Mouse (Mus musculus) CH12.LX (cell line): ENCODE data around the gene Klf5. TPM values are rescaled to one million over a fixed set of nuclear protein-coding genes. Genes with fewer than 3 reads are reported as not detected.

Experiments used
- DNase-seq: peaks from one replicate; pipeline ENCODE4 v3.0.0-alpha.2; 2013; ENCODE audit errors: extremely low read depth
- H3K27ac ChIP-seq: 2 replicates; pipeline ENCODE4 v1.5.1; 2012; ENCODE audit warnings: low read depth, mild to moderate bottlenecking, control low read depth, moderate library complexity; ENCODE audit not compliant: insufficient read depth
- H3K27me3 ChIP-seq: replicated peaks from 2 replicates; pipeline ENCODE3; 2012; ENCODE audit warnings: inconsistent platforms
- H3K36me3 ChIP-seq, 2 experiments: replicated peaks in 1 of 2; 2 replicates each; pipeline versions ENCODE3 to v1.6.1; 2012; ENCODE audit warnings: inconsistent platforms in 1 of 2, low read length in 1 of 2, mild to moderate bottlenecking in 1 of 2, mixed read lengths in 1 of 2, moderate library complexity in 1 of 2; ENCODE audit not compliant: control insufficient read depth in 1 of 2, insufficient read depth in 1 of 2
- H3K4me1 ChIP-seq, 2 experiments: 2 replicates each; pipeline ENCODE4 v1.6.1; 2012; ENCODE audit warnings: inconsistent platforms in 1 of 2, moderate library complexity in 1 of 2; ENCODE audit not compliant: insufficient read depth in 2 of 2, control insufficient read depth in 1 of 2
- H3K4me2 ChIP-seq: 2 replicates; pipeline ENCODE4 v1.6.1; 2012; ENCODE audit warnings: low read depth, mild to moderate bottlenecking, control low read depth; ENCODE audit not compliant: poor library complexity, insufficient read depth, severe bottlenecking
- H3K4me3 ChIP-seq, 3 experiments: fragments of 150-350 bp in 1 of 3; sonication (generic) in 1 of 3; replicated peaks in 1 of 3; 2 replicates each; pipeline versions ENCODE3 to v1.5.1; 2011 to 2012; ENCODE audit warnings: low read depth in 2 of 3, low read length in 2 of 3, mild to moderate bottlenecking in 2 of 3, moderate library complexity in 2 of 3, control low read depth in 1 of 3, improper control_type of control experiment in 1 of 3, inconsistent platforms in 1 of 3, mixed read lengths in 1 of 3; ENCODE audit not compliant: poor library complexity in 1 of 3
- H3K79me2 ChIP-seq: replicated peaks from 2 replicates; pipeline ENCODE4 v1.6.1; 2012; ENCODE audit warnings: mild to moderate bottlenecking, moderate library complexity; ENCODE audit not compliant: control insufficient read depth, poor library complexity, insufficient read depth, severe bottlenecking; ENCODE audit errors: extremely low read depth
- H3K9ac ChIP-seq: 2 replicates; pipeline ENCODE4 v1.6.1; 2012; ENCODE audit warnings: low read depth, mild to moderate bottlenecking, control low read depth, moderate library complexity; ENCODE audit not compliant: insufficient read depth
- H3K9me3 ChIP-seq: replicated peaks from 2 replicates; pipeline ENCODE3; 2012; ENCODE audit warnings: low read length, inconsistent platforms, mixed read lengths
- CHD1 ChIP-seq: IDR thresholded peaks from 2 replicates; pipeline ENCODE4 v1.6.1; 2012; ENCODE audit warnings: low read depth, low read length, improper control_type of control experiment, inconsistent platforms
- CHD2 ChIP-seq: IDR thresholded peaks from 2 replicates; pipeline ENCODE4 v1.6.1; 2011; ENCODE audit warnings: low read length, improper control_type of control experiment
- CTCF ChIP-seq, 2 experiments: IDR thresholded peaks in 1 of 2; conservative IDR thresholded peaks in 1 of 2; 2 replicates each; pipeline ENCODE4 v1.5.1; 2011 to 2012; ENCODE audit warnings: low read depth in 2 of 2, low read length in 2 of 2, improper control_type of control experiment in 1 of 2, inconsistent platforms in 1 of 2, mild to moderate bottlenecking in 1 of 2, moderate library complexity in 1 of 2
- E2F4 ChIP-seq: IDR thresholded peaks from 2 replicates; pipeline ENCODE4 v1.6.1; 2011; ENCODE audit warnings: low read depth, low read length, improper control_type of control experiment; ENCODE audit not compliant: insufficient replicate concordance
- EP300 ChIP-seq: IDR thresholded peaks from 2 replicates; pipeline ENCODE4 v1.6.1; 2011; ENCODE audit warnings: low read length, improper control_type of control experiment
- ETS1 ChIP-seq: conservative IDR thresholded peaks from 2 replicates; pipeline ENCODE4 v1.6.1; 2012; ENCODE audit warnings: low read depth, mild to moderate bottlenecking, inconsistent platforms, low read length, improper control_type of control experiment, moderate library complexity
- HCFC1 ChIP-seq: IDR thresholded peaks from 2 replicates; pipeline ENCODE4 v1.6.1; 2012; ENCODE audit warnings: low read depth, mild to moderate bottlenecking, inconsistent platforms, low read length, improper control_type of control experiment
- IRF4 ChIP-seq: IDR thresholded peaks from 2 replicates; pipeline ENCODE4 v1.6.1; 2014; ENCODE audit warnings: low read depth, mild to moderate bottlenecking, inconsistent platforms, low read length, improper control_type of control experiment
- MAFK ChIP-seq: IDR thresholded peaks from 2 replicates; pipeline ENCODE4 v1.6.1; 2011; ENCODE audit warnings: low read length, improper control_type of control experiment; ENCODE audit not compliant: insufficient replicate concordance
- MAZ ChIP-seq: IDR thresholded peaks from 2 replicates; pipeline ENCODE4 v1.6.1; 2012; ENCODE audit warnings: low read depth, mild to moderate bottlenecking, inconsistent platforms, low read length, improper control_type of control experiment, moderate library complexity
- MXI1 ChIP-seq: IDR thresholded peaks from 2 replicates; pipeline ENCODE4 v1.6.1; 2011; ENCODE audit warnings: mild to moderate bottlenecking, low read depth, low read length, improper control_type of control experiment
- MYC ChIP-seq: IDR thresholded peaks from 2 replicates; pipeline ENCODE4 v1.6.1; 2011; ENCODE audit warnings: low read depth, mild to moderate bottlenecking, improper control_type of control experiment, low read length
- NELFE ChIP-seq: IDR thresholded peaks from 2 replicates; pipeline ENCODE4 v1.6.1; 2011; ENCODE audit warnings: low read depth, low read length, improper control_type of control experiment
- PAX5 ChIP-seq: IDR thresholded peaks from 2 replicates; pipeline ENCODE4 v1.6.1; 2012; ENCODE audit warnings: low read length, inconsistent platforms, mixed read lengths
- POLR2A ChIP-seq: IDR thresholded peaks from 2 replicates; pipeline ENCODE4 v1.6.1; 2011; ENCODE audit warnings: low read depth, mild to moderate bottlenecking, improper control_type of control experiment, low read length
- SIN3A ChIP-seq: IDR thresholded peaks from 2 replicates; pipeline ENCODE4 v1.6.1; 2012; ENCODE audit warnings: low read length, improper control_type of control experiment, inconsistent platforms
- TCF12 ChIP-seq: IDR thresholded peaks from 2 replicates; pipeline ENCODE4 v1.6.1; 2014; ENCODE audit warnings: low read depth, mild to moderate bottlenecking, inconsistent platforms, low read length, improper control_type of control experiment
- UBTF ChIP-seq: IDR thresholded peaks from 2 replicates; pipeline ENCODE4 v1.6.1; 2012; ENCODE audit warnings: low read depth, mild to moderate bottlenecking, inconsistent platforms, low read length, improper control_type of control experiment, moderate library complexity
- USF2 ChIP-seq: conservative IDR thresholded peaks from 2 replicates; pipeline ENCODE4 v1.6.1; 2011; ENCODE audit warnings: low read depth, low read length, improper control_type of control experiment
- ZC3H11A ChIP-seq: IDR thresholded peaks from 2 replicates; pipeline ENCODE4 v1.6.1; 2012; ENCODE audit warnings: low read depth, mild to moderate bottlenecking, inconsistent platforms, low read length, improper control_type of control experiment
- ZKSCAN1 ChIP-seq: IDR thresholded peaks from 2 replicates; pipeline ENCODE4 v1.6.1; 2012; ENCODE audit warnings: low read depth, inconsistent platforms, low read length, improper control_type of control experiment, borderline replicate concordance
- ZMIZ1 ChIP-seq: IDR thresholded peaks from 2 replicates; pipeline ENCODE4 v1.6.1; 2012; ENCODE audit warnings: low read depth, mild to moderate bottlenecking, inconsistent platforms, low read length, improper control_type of control experiment
- dilution Hi-C: fragments of 300-500 bp; cut with MboI; formaldehyde crosslinking; loops from 2 replicates; pipeline ENCODE4 v1.14.3; 2020; ENCODE audit warnings: low sequenced_read_pairs; ENCODE audit not compliant: extremely low pct_unique_long_range_greater_than_20kb, extremely low pct_ligation_motif_present
- in situ Hi-C: fragments of 300-500 bp; cut with MboI; formaldehyde crosslinking; loops from 3 replicates; pipeline ENCODE4 v1.14.3; 2019; ENCODE audit warnings: low sequenced_read_pairs, low pct_ligation_motif_present, low pct_unique_long_range_greater_than_20kb, mixed read lengths
- polyA plus RNA-seq: library from polyadenylated mRNA; unstranded; fragments of >175 nt; gene quantifications from 2 replicates; pipeline ENCODE4 v1.2.1, GENCODE M21; 2012; ENCODE audit warnings: low read depth; ENCODE audit not compliant: insufficient read length
- total RNA-seq, 2 experiments: library from RNA; depleted of rRNA; stranded (reverse); fragments of 300-350 nt in 1 of 2; fragments of >200 nt in 1 of 2; gene quantifications; 2 replicates each; pipeline ENCODE4 v1.2.3; 2012 to 2014

The Klf5 gene
- total and polyA plus RNA-seq, 3 experiments: 0.08 TPM; not detected in 2

GRCm38 (mm10) chr14:99349606-99350005 lies 51.1 kb downstream of the Klf5 start:
- Histone ChIP-seq H3K79me2 (no peaks in the 10 kb centered on the region), H3K9me3 (no peaks in the 10 kb centered on the region), H3K4me1 (no peaks in the 10 kb centered on the region), H3K27ac (no peak overlapping the region), H3K9ac (no peak overlapping the region), H3K36me3 (no peaks in the 10 kb centered on the region), H3K4me2 (no peak overlapping the region), H3K4me3 (no peak overlapping the region), H3K27me3 (no peaks in the 10 kb centered on the region)
- no peak for DNase-seq
- dilution Hi-C loops (no loop called here), in situ Hi-C loops (no loop called here)
- no peak for TF ChIP-seq EP300
- no peak for TF ChIP-seq SIN3A
- TF ChIP-seq ETS1: no peak
- no peak for TF ChIP-seq NELFE
- TF ChIP-seq ZMIZ1: no peak
- no peak for TF ChIP-seq IRF4
- TF ChIP-seq CTCF (conservative IDR thresholded peaks at IDR 0.05 in 1 of 2, IDR thresholded peaks at IDR 0.05 in 1 of 2; ENCODE audit: low read depth in 2 of 2, low read length in 2 of 2): no peak
- no peak for TF ChIP-seq UBTF
- no peak for TF ChIP-seq ZKSCAN1

- no peaks in the 10 kb centered on the region for H3K9me3 ChIP-seq
- dilution Hi-C loops: no loop called here
- TF ChIP-seq POLR2A (no peak), MAFK (no peak), PAX5 (no peak), CHD2 (no peak), E2F4 (no peak), USF2 (no peak), ZMIZ1 (no peak), MYC (no peak), UBTF (no peak), SIN3A (no peak), TCF12 (no peak), HCFC1 (no peak), CHD1 (no peak), MXI1 (no peak), ZC3H11A (no peak), MAZ (no peak), EP300 (no peak)
- no peak overlapping the region for H3K27ac ChIP-seq
- no peak overlapping the region for H3K9ac ChIP-seq
- no peak for DNase-seq
- H3K4me1 ChIP-seq: no peaks in the 10 kb centered on the region
- no peak overlapping the region for H3K4me2 ChIP-seq
- H3K79me2 ChIP-seq: no peaks in the 10 kb centered on the region
- in situ Hi-C loops: no loop called here
- no peaks in the 10 kb centered on the region for H3K27me3 ChIP-seq
- H3K36me3 ChIP-seq: no peaks in the 10 kb centered on the region
- H3K4me3 ChIP-seq: no peak overlapping the region
These were observed 54.5 kb downstream of the Klf5 start for GRCm38 (mm10) chr14:99352989-99353388.
